Mouse (Mus musculus) right cerebral cortex, postnatal 4 days (tissue): ENCODE data around the gene Arhgap21.
A peak's percentile ranks its signal among the peaks of the same experiment; 100 is the strongest.

Source experiments
- DNase-seq: peaks from one replicate; pipeline ENCODE4 v3.0.0-alpha.2; 2022

The Arhgap21 gene

GRCm38 (mm10) chr2:20968441-20969200 is at the start of gene Arhgap21:
Gene Arhgap21 (minus strand): TSS chr2:20968881.
- peak; percentile 73 for DNase-seq

GRCm38 (mm10) chr2:21016589-21016988 is 47.9 kb upstream of the Arhgap21 start:
- no peak for DNase-seq

- DNase-seq: peak; percentile 16
Observed at GRCm38 (mm10) chr2:21010806-21011397, 42.2 kb upstream of the Arhgap21 start.

- peak; percentile 30 for DNase-seq
Observed at GRCm38 (mm10) chr2:21010219-21010618, 41.5 kb upstream of the Arhgap21 start.

GRCm38 (mm10) chr2:21009258-21010140 is 40.8 kb upstream of the Arhgap21 start:
- peak; percentile 12 for DNase-seq

GRCm38 (mm10) chr2:21002538-21002937 is 33.9 kb upstream of the Arhgap21 start:
- peak; percentile 51 for DNase-seq

- no peak for DNase-seq
Observed at GRCm38 (mm10) chr2:21001156-21001555, 32.5 kb upstream of the Arhgap21 start.

- no peak for DNase-seq
Observed at GRCm38 (mm10) chr2:20995547-20995946, 26.9 kb upstream of the Arhgap21 start.

- DNase-seq: no peak
Observed at GRCm38 (mm10) chr2:20991508-20991907, 22.8 kb upstream of the Arhgap21 start.

- DNase-seq: no peak
Observed at GRCm38 (mm10) chr2:20990907-20991306, 22.2 kb upstream of the Arhgap21 start.

GRCm38 (mm10) chr2:20990056-20990455 is 21.4 kb upstream of the Arhgap21 start:
- no peak for DNase-seq

GRCm38 (mm10) chr2:20987822-20988221 is 19.1 kb upstream of the Arhgap21 start:
- no peak for DNase-seq

- no peak for DNase-seq
Observed at GRCm38 (mm10) chr2:20978726-20979125, 10.0 kb upstream of the Arhgap21 start.

GRCm38 (mm10) chr2:20977051-20977450 is 8.4 kb upstream of the Arhgap21 start:
- DNase-seq: no peak

GRCm38 (mm10) chr2:20973513-20973912 is 4.8 kb upstream of the Arhgap21 start:
- DNase-seq: no peak

- no peak for DNase-seq
Observed at GRCm38 (mm10) chr2:20972180-20972579, 3.5 kb upstream of the Arhgap21 start.

- DNase-seq: no peak
Observed at GRCm38 (mm10) chr2:20971628-20972027, 2.9 kb upstream of the Arhgap21 start.

- DNase-seq: peak; percentile 92
Observed at GRCm38 (mm10) chr2:20969201-20970200, 820 bp upstream of the Arhgap21 start.

GRCm38 (mm10) chr2:20967646-20968351 is 882 bp downstream of the Arhgap21 start:
- DNase-seq: peak; percentile 21

- peak; percentile 25 for DNase-seq
Observed at GRCm38 (mm10) chr2:20967101-20967645, 1.5 kb downstream of the Arhgap21 start.
